Mouse (Mus musculus): Measurements from ENCODE around the gene Atcay.

DNA sequence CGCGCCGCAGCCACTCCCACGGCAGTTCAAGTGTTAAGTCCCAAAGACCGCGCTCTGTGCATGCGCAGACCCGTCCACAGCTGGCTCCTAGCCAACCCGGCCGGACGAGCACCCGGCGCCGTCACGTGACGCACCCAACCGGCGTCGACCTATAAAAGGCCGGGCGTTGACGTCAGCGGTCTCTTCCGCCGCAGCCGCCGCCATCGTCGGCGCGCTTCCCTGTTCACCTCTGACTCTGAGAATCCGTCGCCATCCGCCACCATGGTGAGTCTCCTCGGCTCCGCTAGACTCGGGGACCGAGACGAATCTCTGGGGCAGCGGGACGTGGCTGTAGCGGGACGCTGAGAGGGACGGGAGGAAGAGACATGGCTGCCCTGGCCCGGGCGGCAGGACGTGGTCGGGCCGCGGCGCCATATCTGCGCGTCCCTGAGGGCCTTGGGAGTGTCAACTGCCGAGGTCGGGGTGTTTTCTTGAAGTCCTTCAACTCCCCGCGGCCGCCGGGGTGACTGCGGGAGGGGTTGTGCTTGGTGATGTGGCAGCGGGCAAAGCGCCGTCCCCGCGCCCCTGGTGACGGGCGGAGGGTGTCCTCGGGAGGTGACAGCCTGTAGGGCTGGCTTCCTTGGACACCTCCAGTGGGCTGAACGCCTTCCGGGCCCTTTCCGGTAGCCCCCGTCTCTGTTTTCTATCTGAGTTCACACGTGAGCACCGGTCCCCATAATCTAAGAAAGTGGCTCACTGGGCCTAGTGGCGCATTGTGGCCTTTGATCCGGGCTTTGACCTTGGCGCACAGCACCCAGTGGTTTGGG is 54.0 kb downstream of the Atcay start, which contains the start of gene Eef2:
- TF ChIP-seq GATA2 (IDR thresholded peaks at IDR 0.05; ENCODE audit: borderline replicate concordance, low read depth, low read length) (no peak), CTCF (IDR thresholded peaks at IDR 0.05; ENCODE audit: low read depth, low read length) (no peak), GATA1 (IDR thresholded peaks at IDR 0.05; ENCODE audit: borderline replicate concordance, low read length) (no peak), TAL1 (conservative IDR thresholded peaks at IDR 0.05; ENCODE audit: low read depth, low read length) (no peak)

Measured in G1E (cell line).